Mouse (Mus musculus): ENCODE results near the gene Jmjd1c. TPM values are rescaled to one million over a fixed set of nuclear protein-coding genes. Genes with fewer than 3 reads are reported as not detected.

Jmjd1c gene
- 163 and 165 TPM in 2 replicates for total RNA-seq (2014; fragmentation: Nextera tagmentation)
- total RNA-seq (2017): 109 and 163 TPM in 2 replicates

GRCm38 (mm10) chr10:67095798-67096620 lies at the start of gene Jmjd1c:
Gene Jmjd1c (plus strand): TSS chr10:67096125.
- peak; percentile 71 for ATAC-seq (replicated peaks; ENCODE audit: low FRiP score, low TSS enrichment, poor library complexity, severe bottlenecking)

GRCm38 (mm10) chr10:67047712-67048645 lies 47.9 kb upstream of the Jmjd1c start:
- no peak for ATAC-seq (replicated peaks; ENCODE audit: low FRiP score, low TSS enrichment, poor library complexity, severe bottlenecking)

DNA sequence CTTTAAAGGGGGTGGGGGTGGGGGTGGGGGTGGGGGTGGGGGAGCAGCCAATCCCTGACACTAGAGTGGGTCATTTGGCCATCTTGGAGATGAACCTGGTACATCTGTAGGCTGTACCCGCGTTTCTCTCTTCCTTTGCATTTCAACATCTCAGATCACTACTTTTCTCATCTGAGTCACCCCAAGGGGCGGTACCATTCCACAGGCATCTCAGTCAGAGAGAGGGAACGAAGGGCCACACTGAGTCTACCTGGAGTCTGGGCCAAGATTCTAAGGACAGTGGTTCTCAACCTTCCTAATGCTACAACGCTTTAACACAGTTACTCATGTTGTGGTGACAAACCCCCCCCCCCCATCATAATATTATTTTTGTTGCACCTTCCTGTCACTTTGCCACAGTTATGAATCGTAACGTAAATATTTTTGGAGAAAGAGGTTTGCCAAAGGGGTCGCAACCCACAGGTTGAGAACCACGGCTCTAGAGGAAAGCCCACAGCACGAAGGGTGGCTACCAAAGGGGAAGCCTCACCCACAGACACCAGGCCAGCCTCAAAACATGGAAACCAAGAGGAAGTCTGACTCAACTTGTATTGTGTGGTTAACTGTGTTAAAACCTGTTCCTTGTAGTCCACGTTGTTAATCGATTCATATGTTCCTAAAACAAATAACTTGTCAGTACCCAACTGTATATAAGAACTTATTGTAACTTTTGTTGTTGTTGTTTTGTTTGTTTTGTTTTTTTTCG lies 46.9 kb upstream of the Jmjd1c start:
- ATAC-seq (replicated peaks; ENCODE audit: low FRiP score, low TSS enrichment, poor library complexity, severe bottlenecking): no peak

DNA sequence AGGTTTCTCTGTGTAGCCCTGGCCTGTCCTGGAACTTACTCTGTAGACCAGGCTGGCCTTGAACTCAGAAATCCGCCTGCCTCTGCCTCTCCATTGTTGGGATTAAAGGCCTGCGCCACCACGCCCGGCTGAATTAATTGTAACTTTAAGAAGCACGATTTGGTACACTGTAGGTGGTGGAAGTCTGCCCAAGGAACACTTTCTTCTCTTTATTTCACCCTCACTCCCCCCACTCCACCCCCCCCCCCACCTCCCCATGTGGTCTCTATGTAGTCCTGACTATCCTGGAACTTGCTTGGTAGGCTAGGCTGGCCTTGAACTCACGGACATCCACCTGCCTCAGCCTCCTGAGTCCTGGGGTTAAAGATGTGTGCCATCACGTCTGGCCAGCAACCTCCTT lies 46.3 kb upstream of the Jmjd1c start:
- ATAC-seq (replicated peaks; ENCODE audit: low FRiP score, low TSS enrichment, poor library complexity, severe bottlenecking): no peak

- no peak for ATAC-seq (replicated peaks; ENCODE audit: low FRiP score, low TSS enrichment, poor library complexity, severe bottlenecking)
Measured at GRCm38 (mm10) chr10:67050766-67051165, 45.2 kb upstream of the Jmjd1c start.

GRCm38 (mm10) chr10:67051466-67051865 lies 44.5 kb upstream of the Jmjd1c start:
- ATAC-seq (replicated peaks; ENCODE audit: low FRiP score, low TSS enrichment, poor library complexity, severe bottlenecking): no peak

- no peak for ATAC-seq (replicated peaks; ENCODE audit: low FRiP score, low TSS enrichment, poor library complexity, severe bottlenecking)
Measured at GRCm38 (mm10) chr10:67052429-67052828, 43.5 kb upstream of the Jmjd1c start.

DNA sequence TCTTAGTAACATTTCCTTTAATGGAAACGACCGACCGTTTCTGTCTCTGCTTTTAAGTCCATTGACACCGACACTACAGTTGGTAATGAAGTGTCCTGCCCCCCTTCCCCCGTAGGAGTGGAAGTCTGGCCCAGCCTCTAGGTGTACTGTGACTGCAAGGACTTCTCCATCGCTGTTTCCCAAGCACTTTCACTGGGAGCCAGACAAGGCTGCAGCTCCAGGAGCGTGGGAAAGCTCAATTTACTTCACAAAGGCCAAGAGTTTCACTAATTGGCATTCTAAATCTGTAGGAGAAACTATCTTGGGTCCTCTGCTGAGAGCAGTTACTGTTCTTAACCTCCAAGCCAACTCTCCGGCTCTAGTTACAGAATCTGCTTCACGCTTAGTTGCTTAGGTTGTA lies 42.5 kb upstream of the Jmjd1c start:
- ATAC-seq (replicated peaks; ENCODE audit: low FRiP score, low TSS enrichment, poor library complexity, severe bottlenecking): no peak

- peak; percentile 61 for ATAC-seq (replicated peaks; ENCODE audit: low FRiP score, low TSS enrichment, poor library complexity, severe bottlenecking)
Measured at GRCm38 (mm10) chr10:67055867-67056856, 39.8 kb upstream of the Jmjd1c start.

DNA sequence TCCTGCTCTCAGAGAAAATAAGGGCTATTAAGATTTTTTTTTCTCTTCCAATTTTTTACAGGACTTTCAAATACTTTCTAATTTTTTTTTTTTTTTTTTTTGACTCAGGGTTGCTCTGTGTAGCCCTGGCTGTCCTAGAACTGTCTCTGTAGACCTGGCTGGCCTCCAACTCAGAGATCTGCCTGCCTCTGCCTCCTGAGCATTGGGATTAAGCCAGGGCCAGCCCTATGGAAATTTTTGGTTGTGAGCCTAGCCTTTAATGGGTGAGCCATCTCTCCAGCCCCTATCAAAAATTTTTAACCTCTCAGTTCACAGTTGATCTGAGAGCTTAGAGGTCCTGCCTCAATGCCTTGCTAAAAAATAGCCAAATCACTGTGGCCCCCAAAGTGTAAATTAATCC lies 38.7 kb upstream of the Jmjd1c start:
- no peak for ATAC-seq (replicated peaks; ENCODE audit: low FRiP score, low TSS enrichment, poor library complexity, severe bottlenecking)

- no peak for ATAC-seq (replicated peaks; ENCODE audit: low FRiP score, low TSS enrichment, poor library complexity, severe bottlenecking)
Measured at GRCm38 (mm10) chr10:67057696-67058095, 38.2 kb upstream of the Jmjd1c start.

DNA sequence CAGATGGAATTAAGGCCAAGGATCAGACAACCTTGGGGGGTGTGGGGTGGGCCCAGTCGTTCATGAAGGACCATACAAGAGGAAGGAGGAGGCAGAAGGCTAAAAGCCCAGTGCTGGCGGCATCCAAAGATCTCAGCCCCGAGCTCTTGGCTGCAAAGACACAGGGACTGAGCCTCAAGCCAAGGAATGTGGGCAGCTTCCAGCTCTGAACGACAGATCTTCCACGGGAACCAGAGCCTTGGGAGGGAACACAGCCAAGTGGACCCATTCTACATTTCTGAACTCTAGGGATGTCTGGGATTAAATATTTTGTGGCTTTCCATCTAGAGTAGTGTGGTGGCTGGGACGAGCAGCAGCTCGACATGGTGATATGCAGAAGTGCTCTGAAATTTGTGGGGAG lies 37.6 kb upstream of the Jmjd1c start:
- no peak for ATAC-seq (replicated peaks; ENCODE audit: low FRiP score, low TSS enrichment, poor library complexity, severe bottlenecking)

GRCm38 (mm10) chr10:67058702-67059101 lies 37.2 kb upstream of the Jmjd1c start:
- ATAC-seq (replicated peaks; ENCODE audit: low FRiP score, low TSS enrichment, poor library complexity, severe bottlenecking): no peak

DNA sequence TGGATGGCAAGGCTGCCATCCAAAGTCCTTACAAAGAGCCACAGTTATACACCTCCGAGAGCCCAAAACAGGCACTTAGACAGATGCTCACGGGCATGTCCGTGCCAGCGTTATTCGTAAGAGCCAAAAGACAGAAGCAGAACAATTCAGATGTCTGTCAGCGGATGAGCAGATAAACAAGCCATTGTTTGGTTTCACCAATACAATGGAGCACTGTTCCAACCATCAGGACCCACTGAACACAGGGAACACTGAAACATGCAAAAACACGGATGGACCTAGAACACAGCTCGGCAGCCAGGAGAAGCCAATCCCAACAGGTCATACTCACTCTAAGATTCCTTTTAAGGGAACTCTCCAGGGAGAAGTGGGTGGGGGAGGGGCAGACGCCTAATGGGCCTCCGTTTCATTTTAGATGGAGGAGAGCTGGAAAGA lies 34.5 kb upstream of the Jmjd1c start:
- ATAC-seq (replicated peaks; ENCODE audit: low FRiP score, low TSS enrichment, poor library complexity, severe bottlenecking): no peak

- ATAC-seq (replicated peaks; ENCODE audit: low FRiP score, low TSS enrichment, poor library complexity, severe bottlenecking): no peak
Measured at GRCm38 (mm10) chr10:67061823-67062222, 34.1 kb upstream of the Jmjd1c start.

- ATAC-seq (replicated peaks; ENCODE audit: low FRiP score, low TSS enrichment, poor library complexity, severe bottlenecking): no peak
Measured at GRCm38 (mm10) chr10:67065277-67065887, 30.5 kb upstream of the Jmjd1c start.

- ATAC-seq (replicated peaks; ENCODE audit: low FRiP score, low TSS enrichment, poor library complexity, severe bottlenecking): no peak
Measured at GRCm38 (mm10) chr10:67065927-67066326, 30.0 kb upstream of the Jmjd1c start.

DNA sequence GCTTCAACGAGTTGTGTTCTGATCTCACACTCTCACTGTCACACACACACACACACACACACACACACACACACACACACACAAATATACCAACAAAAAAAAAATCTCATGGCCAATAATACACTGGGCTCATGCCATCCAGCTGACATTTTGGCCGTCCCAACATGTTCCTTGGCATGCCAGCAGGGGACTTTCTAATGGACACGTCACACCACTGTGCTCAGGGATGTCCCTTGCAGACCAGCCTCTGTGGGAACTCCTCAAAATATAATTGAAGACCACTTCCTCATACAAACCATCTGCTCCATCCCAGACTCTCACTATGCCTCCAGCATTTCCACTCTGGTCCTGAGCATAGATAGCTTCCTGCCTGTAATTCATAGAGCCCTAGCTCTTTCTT lies 29.5 kb upstream of the Jmjd1c start:
- ATAC-seq (replicated peaks; ENCODE audit: low FRiP score, low TSS enrichment, poor library complexity, severe bottlenecking): no peak
